Mouse (Mus musculus) neural tube, embryonic 11.5 days (tissue): ENCODE data around the gene Prps2. TPM values are rescaled to one million over a fixed set of nuclear protein-coding genes. Genes with fewer than 3 reads are reported as not detected.
"Not testable (repeated sequence)": the region's sequence is repeated elsewhere in the genome, so short reads cannot be mapped to it uniquely, and the experiment has no call there.

Source experiments
- ATAC-seq: fragments of 200-750 bp; cut with Nextera tagmentation; 2 replicates; pipeline ENCODE4 v1.8.0; 2017; ENCODE audit warnings: moderate number of reproducible peaks, mild to moderate bottlenecking, moderate TSS enrichment, moderate library complexity; ENCODE audit not compliant: insufficient read depth, low FRiP score, low TSS enrichment
- DNase-seq: peaks from one replicate; pipeline ENCODE4 v3.0.0-alpha.2; 2015; ENCODE audit warnings: low spot score
- H3K27ac ChIP-seq: fragments of 300-500 bp; sonication (generic); 2 replicates; pipeline ENCODE4 v1.5.1; 2014; ENCODE audit warnings: low read depth, mild to moderate bottlenecking, low read length
- H3K27me3 ChIP-seq: fragments of 300-500 bp; sonication (generic); 2 replicates; pipeline ENCODE4 v1.6.1; 2014; ENCODE audit warnings: mild to moderate bottlenecking, low read length, mixed read lengths; ENCODE audit not compliant: control insufficient read depth, insufficient read depth
- H3K36me3 ChIP-seq: fragments of 300-500 bp; sonication (generic); 2 replicates; pipeline ENCODE4 v1.6.1; 2014; ENCODE audit warnings: mild to moderate bottlenecking, low read length, moderate library complexity, mixed read lengths; ENCODE audit not compliant: control insufficient read depth, insufficient read depth
- H3K4me1 ChIP-seq: fragments of 300-500 bp; sonication (generic); 2 replicates; pipeline ENCODE4 v1.6.1; 2014; ENCODE audit warnings: low read length, mixed read lengths; ENCODE audit not compliant: control insufficient read depth, insufficient read depth
- H3K4me2 ChIP-seq: fragments of 300-500 bp; sonication (generic); 2 replicates; pipeline ENCODE4 v1.6.1; 2014; ENCODE audit warnings: low read depth, mild to moderate bottlenecking, moderate library complexity
- H3K4me3 ChIP-seq: fragments of 300-500 bp; sonication (generic); 2 replicates; pipeline ENCODE4 v1.5.1; 2014; ENCODE audit warnings: low read depth, low read length
- H3K9ac ChIP-seq: fragments of 300-500 bp; sonication (generic); 2 replicates; pipeline ENCODE4 v1.6.1; 2014; ENCODE audit warnings: mild to moderate bottlenecking, low read length
- H3K9me3 ChIP-seq: fragments of 300-500 bp; sonication (generic); 2 replicates; pipeline ENCODE4 v1.6.1; 2016; ENCODE audit warnings: low read length; ENCODE audit not compliant: control insufficient read depth
- WGBS: fragments of 180-500 bp; shearing (Covaris S2); extraction: QIAGEN DNeasy Blood & Tissue Kit; methylation state at CpG from one replicate; pipeline ENCODE4 v1.1.7; 2014; 5-methylcytosine and 5-hydroxymethylcytosine counted together
- polyA plus RNA-seq: library from polyadenylated mRNA; unstranded; fragments of >200 nt; fragmentation: Nextera tagmentation; extraction: Ambion mirVana; gene quantifications from 2 replicates; pipeline ENCODE4 v1.2.1, GENCODE M21; 2014

Gene Prps2
- 19.3 and 19.8 TPM in 2 replicates for polyA plus RNA-seq

DNA sequence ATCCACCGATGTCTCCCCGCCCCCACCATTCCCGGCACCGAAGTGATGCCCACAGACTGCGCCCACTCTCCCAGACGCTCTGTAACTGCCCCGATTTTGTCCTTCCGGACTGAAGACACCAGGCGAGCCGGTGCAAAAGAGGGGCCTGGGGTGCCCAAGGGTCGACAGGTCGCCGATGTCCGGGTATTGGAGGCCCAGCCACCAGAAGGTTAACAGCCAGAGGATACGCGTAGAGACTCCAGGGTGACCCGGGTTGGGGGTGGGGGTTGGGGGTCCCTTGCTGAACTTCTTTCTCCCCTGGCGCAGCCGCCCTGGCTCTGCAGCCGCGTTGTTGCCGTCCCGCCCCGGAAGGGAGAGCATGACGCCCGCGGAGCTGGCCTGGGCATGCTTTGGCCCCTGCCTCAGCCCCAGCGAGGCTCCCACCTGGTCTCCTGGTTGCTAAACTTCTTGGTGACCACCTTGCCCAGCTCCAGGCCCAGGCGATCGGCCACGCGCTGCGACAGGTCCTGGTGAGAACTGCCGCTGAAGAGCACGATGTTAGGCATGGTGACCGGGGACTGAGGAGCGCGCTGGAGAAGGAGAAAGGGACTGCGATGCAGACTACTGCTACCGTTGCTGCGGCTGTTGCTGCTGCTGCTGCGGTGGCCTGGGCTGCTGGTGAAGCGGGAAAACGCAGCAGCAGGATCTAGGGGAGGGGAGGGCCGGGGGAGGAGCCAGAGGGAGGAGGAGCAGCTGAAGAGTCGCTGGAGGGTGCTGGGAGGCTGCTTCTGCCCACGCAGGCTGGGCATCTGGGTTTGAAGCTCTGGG lies at the start of gene Prps2:
Gene Prps2 (minus strand): TSS at position 703 of the 807 bp plus-strand sequence.
- Histone ChIP-seq H3K4me1 (no peaks in the 10 kb centered on the region), H3K27me3 (peaks cover 4% of the 10 kb centered on the region; the same call in 1 of the 2 replicates), H3K27ac (no peak within 1 kb of the TSS), H3K9ac (peak within 1 kb of the TSS; percentile 63), H3K4me3 (peak within 1 kb of the TSS; percentile 47), H3K4me2 (peak within 1 kb of the TSS; percentile 64), H3K9me3 (no peaks in the 10 kb centered on the region), H3K36me3 (no peaks in the 10 kb centered on the region)
- 33% methylated on average over 42 of the region's 47 CpGs for WGBS
- ATAC-seq, result peak; percentile 88
- peak; percentile 71 for DNase-seq

DNA sequence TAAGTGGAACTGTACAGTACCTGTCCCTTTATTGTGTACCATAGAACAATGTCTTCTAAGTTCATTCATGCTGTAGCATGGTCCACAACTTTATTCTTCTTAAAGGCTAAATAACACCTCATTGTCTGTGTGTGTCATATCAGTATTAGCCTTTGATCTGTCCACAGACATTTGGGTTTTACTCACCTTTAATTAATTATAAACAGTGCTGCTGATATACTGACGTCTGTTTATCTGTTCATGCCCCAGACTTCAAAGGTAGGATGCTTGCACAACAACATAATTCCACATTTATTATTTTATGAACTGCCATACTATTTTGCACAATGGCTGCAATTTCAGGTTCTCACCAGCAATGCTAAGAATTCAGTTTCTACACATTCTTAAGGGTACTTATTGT lies 35.1 kb upstream of the Prps2 start:
- DNase-seq, result no peak
- whole genome bisulfite sequencing, result 89% methylated on average over 1 of the region's 1 CpGs

DNA sequence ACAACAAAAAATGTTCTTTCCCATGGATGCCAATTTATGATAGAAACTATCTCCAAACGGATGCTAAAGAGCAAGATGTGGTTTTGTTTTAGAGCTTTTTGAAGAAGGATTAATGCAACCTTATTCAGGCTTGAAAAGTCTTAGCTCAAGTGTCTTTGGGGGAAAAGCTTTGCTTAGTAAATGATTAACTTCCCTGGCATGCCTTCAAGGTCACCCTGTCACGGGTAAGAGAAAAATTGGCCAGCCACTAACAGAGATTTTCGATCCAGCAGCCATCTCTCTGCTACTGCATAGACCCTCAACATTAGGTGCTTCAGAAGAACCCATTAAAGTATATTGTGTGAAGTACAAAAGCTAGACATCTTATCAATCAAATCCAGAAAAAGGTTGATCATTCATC lies 12.4 kb upstream of the Prps2 start:
- H3K27ac ChIP-seq, result no peak overlapping the region
- no peaks in the 10 kb centered on the region for H3K36me3 ChIP-seq
- no peaks in the 10 kb centered on the region for H3K9me3 ChIP-seq
- H3K4me1 ChIP-seq, result no peaks in the 10 kb centered on the region
- DNase-seq, result no peak
- WGBS, result 48% methylated on average over 3 of the region's 3 CpGs
- H3K9ac ChIP-seq, result no peak overlapping the region
- H3K4me3 ChIP-seq, result no peak overlapping the region
- no peak for ATAC-seq
- H3K4me2 ChIP-seq, result no peak overlapping the region
- H3K27me3 ChIP-seq, result 0 out of 2 replicates have a peak, but pooled peaks cover 6% of the 10 kb centered on the region

More for the DNA sequence above, 35.1 kb upstream of the Prps2 start:
- ATAC-seq, result no peak
- H3K4me1 ChIP-seq, result no peaks in the 10 kb centered on the region
- no peaks in the 10 kb centered on the region for H3K9me3 ChIP-seq
- H3K4me2 ChIP-seq, result no peak overlapping the region
- no peak overlapping the region for H3K9ac ChIP-seq
- H3K4me3 ChIP-seq, result no peak overlapping the region
- no peak overlapping the region for H3K27ac ChIP-seq
- H3K27me3 ChIP-seq, result no peaks in the 10 kb centered on the region
- H3K36me3 ChIP-seq, result no peaks in the 10 kb centered on the region

DNA sequence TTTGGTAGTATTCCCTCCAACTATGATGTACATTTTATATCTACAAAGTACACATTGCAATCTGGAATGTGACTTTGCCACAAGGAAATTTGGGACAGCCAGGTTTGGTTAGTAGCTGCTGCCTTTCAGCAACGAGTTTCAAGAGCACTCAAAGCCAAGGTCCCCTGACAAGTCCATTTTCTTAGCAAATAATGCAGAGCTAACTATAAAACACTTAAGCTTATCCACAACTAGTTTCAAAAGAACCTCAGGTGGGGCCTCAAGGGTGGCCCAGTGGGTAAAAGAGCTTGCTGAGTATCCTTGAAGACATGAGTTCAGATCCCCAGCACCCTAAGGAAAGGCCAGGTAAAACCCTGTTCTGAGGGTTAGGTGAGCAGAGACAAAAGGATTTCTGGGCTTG lies 4.1 kb upstream of the Prps2 start:
- H3K9me3 ChIP-seq, result no peaks in the 10 kb centered on the region
- H3K4me3 ChIP-seq, result no peak overlapping the region
- H3K27me3 ChIP-seq, result 0 out of 2 replicates have a peak, but pooled peaks cover 4% of the 10 kb centered on the region
- no peak overlapping the region for H3K27ac ChIP-seq
- DNase-seq (no peak), ATAC-seq (no peak)
- H3K4me2 ChIP-seq, result no peak overlapping the region
- no peak overlapping the region for H3K9ac ChIP-seq
- 68% methylated on average over 1 of the region's 1 CpGs for WGBS
- H3K36me3 ChIP-seq, result no peaks in the 10 kb centered on the region
- H3K4me1 ChIP-seq, result no peaks in the 10 kb centered on the region

DNA sequence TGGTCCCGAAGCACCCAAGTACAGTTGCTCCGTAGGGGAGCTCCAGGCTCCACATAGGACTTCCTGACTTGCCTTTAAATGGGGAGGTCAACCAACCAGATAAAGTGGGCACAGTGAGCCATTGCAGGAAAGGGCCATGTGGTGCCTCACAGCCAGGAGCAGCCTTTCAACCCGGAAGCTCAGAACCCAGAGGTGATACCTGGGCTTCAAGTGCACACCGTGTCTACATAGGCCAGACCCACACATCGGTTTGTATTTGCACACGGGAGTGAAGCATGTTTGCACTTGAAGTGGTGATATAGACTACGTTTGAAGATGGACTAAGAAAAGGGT lies 271 bp upstream of the Prps2 start:
- H3K27ac ChIP-seq, result no peak overlapping the region
- no peak overlapping the region for H3K9ac ChIP-seq
- H3K36me3 ChIP-seq, result no peaks in the 10 kb centered on the region
- H3K4me1 ChIP-seq, result no peaks in the 10 kb centered on the region
- H3K4me2 ChIP-seq, result peak overlapping the region; percentile 64
- ATAC-seq (no peak; the same call in 1 of the 2 replicates), DNase-seq (no peak)
- peaks cover 4% of the 10 kb centered on the region; the same call in 1 of the 2 replicates for H3K27me3 ChIP-seq
- H3K9me3 ChIP-seq, result no peaks in the 10 kb centered on the region
- H3K4me3 ChIP-seq, result peak overlapping the region; percentile 47
- 38% methylated on average over 7 of the region's 7 CpGs for WGBS

DNA sequence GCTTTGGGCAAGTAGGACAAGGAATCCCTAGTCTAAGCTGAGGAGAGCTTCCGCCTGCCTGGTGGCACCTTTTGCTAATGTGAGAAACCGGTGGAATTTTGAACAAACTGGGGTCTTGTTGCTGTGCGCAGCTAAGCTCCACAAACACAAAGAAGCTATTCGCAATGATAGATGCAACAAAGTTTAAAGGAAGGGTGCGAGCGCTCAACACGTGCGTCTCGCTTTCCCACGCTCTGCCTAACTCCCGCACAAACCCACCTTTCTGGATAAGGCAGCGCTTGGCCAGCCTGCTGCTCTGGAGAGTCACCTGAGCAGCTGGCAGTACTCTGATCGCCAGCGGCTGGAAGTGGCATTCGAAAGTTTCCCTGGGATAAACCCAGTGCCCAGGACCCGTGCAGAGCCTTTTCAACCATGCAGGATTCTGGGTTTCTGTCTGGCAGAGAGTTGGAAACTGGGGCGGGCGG lies 934 bp downstream of the Prps2 start:
- WGBS, result 10% methylated on average over 18 of the region's 18 CpGs
- peaks cover 4% of the 10 kb centered on the region; the same call in 1 of the 2 replicates for H3K27me3 ChIP-seq

DNA sequence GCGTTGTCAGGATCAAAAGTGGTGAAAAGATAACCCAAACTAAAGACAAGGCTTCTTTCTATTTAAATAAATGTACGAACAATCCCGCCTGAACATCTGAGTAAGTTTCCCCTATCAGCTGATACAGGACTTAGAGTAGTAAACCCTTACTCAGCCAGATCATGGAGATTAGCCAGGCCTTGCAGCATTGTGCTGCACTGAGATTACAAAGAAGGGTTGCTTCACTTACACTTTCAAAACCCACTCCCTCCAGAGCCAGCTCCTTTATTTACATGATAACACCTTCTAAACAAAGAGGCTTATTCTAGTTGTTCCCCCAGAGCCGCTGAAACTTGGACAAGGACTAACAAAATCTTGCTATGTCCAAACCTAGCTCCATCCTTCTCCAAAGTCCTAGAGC lies 2.5 kb downstream of the Prps2 start:
- Histone ChIP-seq H3K4me3 (no peak overlapping the region), H3K27me3 (peaks cover 4% of the 10 kb centered on the region; the same call in 1 of the 2 replicates)
- no peak for ATAC-seq

More for the DNA sequence above, 934 bp downstream of the Prps2 start:
- DNase-seq, result peak; percentile 35
- Histone ChIP-seq H3K27ac (no peak overlapping the region), H3K9ac (peak overlapping the region; percentile 63), H3K4me2 (peak overlapping the region; percentile 64), H3K9me3 (no peaks in the 10 kb centered on the region), H3K36me3 (no peaks in the 10 kb centered on the region), H3K4me3 (peak overlapping the region; percentile 47), H3K4me1 (no peaks in the 10 kb centered on the region)
- ATAC-seq, result no peak

DNA sequence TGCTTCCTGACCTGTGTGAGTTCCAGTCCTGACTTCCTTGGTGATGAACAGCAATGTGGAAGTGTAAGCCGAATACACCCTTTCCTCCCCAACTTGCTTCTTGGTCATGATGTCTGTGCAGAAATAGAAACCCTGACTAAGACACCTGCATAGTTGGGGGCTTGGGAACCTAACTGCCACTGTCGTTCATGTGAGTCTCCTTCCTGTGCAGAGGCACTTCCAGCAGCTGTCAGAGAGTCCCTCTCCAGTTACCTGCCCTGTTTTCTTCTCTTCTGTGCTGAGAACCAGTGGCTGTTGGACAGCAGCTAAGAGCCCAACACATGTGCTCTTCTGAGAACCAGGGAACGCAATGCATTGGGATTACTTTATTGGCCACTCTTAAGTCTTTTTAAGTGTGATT lies 21.3 kb downstream of the Prps2 start:
- H3K4me2 ChIP-seq, H3K4me1 ChIP-seq, ATAC-seq, H3K36me3 ChIP-seq, H3K27ac ChIP-seq, H3K9ac ChIP-seq, DNase-seq, H3K27me3 ChIP-seq, H3K9me3 ChIP-seq, H3K4me3 ChIP-seq: not testable (repeated sequence)
- 88% methylated on average over 3 of the region's 3 CpGs for WGBS

More for the DNA sequence above, 2.5 kb downstream of the Prps2 start:
- WGBS, result 63% methylated on average over 4 of the region's 4 CpGs
- DNase-seq, result no peak
- no peaks in the 10 kb centered on the region for H3K4me1 ChIP-seq
- H3K9ac ChIP-seq, result no peak overlapping the region
- H3K9me3 ChIP-seq, result no peaks in the 10 kb centered on the region
- H3K36me3 ChIP-seq, result no peaks in the 10 kb centered on the region
- no peak overlapping the region for H3K27ac ChIP-seq
- no peak overlapping the region for H3K4me2 ChIP-seq

DNA sequence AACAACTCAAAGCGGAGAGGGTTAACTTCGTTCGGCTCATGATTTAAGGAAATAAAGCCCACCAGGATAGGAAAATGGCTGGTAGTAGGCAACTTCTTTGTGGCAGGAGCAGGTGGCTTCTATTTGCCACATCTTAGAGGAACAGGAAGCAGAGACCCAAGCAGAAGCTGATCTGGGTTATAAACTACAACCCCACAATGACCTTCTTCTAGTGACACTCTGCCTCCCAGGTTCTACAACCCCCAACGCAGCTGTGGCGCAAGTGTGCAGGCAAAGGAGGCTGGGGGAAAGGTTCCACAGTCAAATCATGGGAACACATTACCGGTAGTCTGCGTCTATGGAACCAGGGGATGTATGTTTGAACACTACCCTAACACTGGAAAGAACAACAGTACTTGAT lies 22.8 kb downstream of the Prps2 start:
- no peak overlapping the region for H3K27ac ChIP-seq
- ATAC-seq (no peak), DNase-seq (no peak)
- 95% methylated on average over 7 of the region's 7 CpGs for WGBS
- H3K4me3 ChIP-seq, result no peak overlapping the region
- H3K4me1 ChIP-seq, result no peaks in the 10 kb centered on the region
- H3K27me3 ChIP-seq, result no peaks in the 10 kb centered on the region
- no peaks in the 10 kb centered on the region for H3K36me3 ChIP-seq
- no peak overlapping the region for H3K9ac ChIP-seq
- no peaks in the 10 kb centered on the region for H3K9me3 ChIP-seq
- H3K4me2 ChIP-seq, result no peak overlapping the region
